Mouse (Mus musculus) lung, postnatal 14 days (tissue): ENCODE results near the gene Emc4.

Experiments used
- DNase-seq: peaks from one replicate; pipeline ENCODE4 v3.0.0; 2021

The Emc4 gene

DNA sequence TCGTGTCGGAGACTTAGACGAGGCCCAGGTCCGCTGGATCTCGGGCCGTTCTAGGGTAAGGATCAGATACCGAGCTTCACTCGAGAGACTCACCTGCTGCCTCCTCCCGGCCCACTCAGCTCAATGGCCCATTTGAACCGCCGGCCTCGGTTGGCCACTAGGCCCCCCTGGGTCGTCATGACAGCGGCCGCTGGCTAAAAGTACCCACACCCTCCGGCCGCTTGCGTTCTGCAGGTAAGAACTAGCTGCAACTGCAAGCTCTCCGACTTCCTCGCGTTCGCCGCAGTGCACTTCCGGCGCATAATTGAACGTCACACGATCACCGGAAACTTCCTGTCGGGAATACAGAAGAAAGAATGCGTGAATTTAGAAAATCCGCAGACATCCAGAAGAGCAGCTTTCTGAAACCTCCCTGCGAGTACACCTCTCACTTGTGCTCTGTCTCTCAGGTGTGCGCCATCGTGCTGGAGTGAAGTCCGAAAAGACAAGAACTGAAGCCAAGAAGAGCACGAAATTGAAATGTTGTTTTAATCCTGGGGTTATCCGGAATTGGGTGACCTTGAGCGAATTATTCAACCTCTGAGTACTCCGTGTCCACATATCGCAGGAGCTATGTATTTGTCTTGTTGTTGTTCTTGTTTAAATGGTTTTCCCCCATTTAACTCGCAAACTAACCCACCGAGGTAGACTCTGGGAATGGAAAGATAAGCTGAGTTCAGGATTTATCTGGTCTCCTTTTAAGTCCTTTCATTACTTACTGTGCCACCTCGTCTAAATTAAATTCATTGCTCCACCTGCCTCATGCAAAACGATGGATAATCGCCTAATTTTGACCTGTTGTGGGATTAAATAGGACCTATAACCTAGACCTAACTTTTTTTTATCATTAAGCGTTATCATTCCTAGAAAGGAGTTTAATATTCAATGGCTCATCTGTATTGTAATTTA lies at the start of gene Emc4:
Gene Emc4 (minus strand): TSS at position 302 of the 948 bp plus-strand sequence.
- DNase-seq: peak; percentile 92

DNA sequence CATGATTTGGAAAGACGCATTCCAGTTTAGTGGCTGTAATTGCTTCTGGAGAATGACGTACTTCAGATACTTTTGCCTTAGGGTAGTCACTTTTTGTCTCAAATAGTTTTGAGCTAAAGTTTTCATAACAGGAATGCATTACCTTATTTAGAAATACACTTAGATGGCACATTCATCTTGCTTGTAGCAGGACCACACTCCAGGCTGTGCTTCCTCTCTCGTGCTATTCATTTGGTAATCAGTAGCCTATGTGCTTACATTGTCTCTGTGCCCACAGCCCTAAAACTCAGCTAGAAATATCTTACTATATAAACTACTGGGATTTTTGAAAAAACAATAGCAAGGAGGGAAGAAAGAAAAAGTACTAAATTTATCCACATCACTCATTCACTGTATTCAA lies 39.2 kb upstream of the Emc4 start:
- DNase-seq: no peak

DNA sequence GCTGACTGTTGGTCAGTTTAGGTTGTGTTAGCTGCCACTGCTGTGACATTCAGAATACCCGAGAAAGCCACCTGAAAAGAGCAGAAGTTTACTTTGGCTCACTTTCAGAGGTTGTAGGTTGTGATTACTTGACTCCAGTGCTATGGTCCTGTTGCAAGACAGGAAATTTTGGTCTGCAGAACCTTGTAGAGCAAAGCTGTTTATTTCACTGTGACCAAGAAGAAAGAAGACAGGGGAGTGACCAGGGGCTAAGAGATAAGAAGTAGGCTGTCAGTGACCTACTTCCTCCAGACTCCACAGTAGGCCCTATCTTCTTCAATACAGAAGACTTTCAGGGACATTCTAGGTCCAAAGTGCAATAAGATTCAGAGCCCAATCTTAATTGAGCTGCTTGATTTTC lies 28.8 kb upstream of the Emc4 start:
- DNase-seq: no peak

DNA sequence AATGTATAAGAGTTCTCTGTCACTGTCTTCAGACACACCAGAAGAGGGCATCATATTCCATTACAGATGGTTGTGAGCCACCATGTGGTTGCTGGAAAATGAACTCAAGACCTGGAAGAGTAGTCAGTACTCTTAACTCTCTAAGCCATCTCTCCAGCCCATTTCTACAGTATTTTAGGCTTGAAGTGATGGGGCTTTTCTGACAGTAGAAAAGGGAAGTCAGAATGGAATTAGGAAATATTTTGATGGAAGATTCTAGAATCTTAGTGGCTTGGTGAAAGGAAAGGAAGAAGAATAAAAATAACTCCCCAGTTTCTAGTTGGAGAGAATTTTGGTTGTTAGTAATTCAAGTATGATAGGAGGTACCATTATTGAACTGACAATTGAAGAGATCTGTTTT lies 26.1 kb upstream of the Emc4 start:
- no peak for DNase-seq

DNA sequence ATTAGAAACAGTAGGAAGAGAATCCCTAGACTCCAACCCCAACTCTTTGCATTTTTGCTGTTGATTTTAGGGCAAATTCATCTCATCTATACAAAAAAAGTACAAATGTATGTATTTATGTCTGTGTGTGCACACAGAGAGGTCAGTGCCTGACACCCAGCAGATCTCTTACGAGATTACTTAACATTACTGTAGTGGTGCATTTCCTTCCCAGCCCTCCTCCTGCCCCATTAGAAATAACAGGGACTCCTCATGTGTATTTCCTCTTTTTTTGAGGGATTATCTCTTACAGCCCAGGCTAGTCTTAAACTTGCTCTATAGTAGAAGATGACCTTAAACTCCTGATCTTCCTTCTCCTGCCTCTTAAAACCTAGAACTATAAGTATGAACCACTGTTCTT lies 24.9 kb upstream of the Emc4 start:
- DNase-seq: no peak

DNA sequence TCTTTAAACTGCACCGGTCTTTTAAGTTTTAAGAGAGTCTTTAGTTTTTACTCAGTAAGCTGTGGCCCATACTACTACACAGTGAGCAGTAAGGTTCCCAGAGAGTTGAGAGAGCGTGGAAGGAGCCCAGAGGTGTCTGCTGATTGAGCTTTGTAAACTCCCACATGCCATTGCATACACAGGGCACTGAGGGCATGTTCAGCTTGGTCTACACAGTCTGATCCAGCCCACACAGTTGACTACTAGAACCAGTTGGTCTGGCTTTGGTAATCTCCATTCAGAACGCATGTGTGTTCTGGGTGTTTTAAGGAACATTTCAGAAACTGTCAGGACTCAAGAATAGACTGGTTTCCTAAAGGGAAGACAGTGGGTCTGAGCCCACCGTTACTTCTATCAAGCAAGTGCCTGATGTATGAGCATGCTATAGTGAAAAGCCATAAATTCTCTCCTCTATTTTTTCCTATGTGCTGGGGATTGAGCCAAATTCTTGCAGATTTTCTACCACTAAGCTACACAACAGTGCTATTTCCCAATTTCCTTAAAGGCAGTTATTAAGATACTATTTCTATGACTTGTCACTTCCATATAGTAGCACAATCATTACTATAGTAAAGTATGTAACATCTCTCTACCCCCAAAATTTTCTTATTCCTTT lies 23.6 kb upstream of the Emc4 start:
- no peak for DNase-seq

DNA sequence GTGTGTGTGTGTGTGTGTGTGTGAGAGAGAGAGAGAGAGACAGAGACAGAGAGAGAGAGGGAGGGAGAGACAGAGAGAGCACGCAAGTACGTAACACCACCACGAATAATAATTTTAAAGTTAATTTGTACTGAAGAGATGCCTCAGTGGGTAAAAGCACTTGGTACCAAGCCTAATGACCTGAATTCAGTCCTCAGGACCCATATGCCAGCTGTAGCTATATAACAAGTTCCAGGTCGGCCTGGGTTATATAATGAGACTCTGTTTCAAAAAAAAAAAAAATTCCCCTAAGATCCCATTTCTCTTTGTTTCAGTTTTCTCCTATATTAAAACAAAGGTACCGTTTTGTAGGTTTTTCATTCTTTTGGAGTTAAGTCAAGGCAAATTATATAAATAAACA lies 23.0 kb upstream of the Emc4 start:
- DNase-seq: no peak

DNA sequence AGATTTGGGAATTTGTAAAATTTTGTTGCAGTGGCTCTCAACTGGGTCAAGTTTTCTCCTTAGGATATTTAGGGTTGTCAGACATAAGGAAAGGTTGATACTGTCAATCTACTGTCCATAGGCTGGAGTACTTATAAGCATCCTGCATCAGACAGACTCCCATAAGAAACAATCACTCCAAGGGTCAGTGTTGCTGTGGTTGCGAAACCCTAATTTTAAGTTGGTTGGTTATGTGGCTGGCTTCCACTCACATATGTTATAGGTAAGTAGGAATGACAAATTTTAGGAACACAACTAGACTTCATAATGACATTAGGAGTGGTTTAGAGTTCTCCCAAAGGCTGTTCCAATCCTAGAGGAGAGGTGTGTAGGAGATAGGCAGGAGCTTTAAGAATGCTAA lies 13.4 kb upstream of the Emc4 start:
- DNase-seq: no peak

DNA sequence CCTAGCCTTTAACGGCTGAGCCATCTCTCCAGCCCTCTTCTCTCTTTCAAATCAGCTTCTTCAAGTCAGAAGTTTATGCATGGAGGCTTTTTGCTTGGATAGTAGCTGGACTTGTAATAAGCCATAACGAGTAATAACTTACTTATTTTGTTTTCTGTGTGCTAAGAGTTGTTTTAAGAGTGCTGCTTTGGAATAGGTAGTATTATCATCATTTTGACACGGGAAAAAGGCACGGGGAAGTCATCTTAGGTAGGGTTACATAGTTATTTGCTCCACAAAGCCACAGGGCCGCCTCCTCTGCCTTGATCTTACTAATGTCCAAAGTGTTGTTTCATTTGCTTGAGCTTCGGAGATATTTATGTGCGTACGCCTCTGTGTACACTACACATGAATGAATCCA lies 12.3 kb upstream of the Emc4 start:
- DNase-seq: no peak

DNA sequence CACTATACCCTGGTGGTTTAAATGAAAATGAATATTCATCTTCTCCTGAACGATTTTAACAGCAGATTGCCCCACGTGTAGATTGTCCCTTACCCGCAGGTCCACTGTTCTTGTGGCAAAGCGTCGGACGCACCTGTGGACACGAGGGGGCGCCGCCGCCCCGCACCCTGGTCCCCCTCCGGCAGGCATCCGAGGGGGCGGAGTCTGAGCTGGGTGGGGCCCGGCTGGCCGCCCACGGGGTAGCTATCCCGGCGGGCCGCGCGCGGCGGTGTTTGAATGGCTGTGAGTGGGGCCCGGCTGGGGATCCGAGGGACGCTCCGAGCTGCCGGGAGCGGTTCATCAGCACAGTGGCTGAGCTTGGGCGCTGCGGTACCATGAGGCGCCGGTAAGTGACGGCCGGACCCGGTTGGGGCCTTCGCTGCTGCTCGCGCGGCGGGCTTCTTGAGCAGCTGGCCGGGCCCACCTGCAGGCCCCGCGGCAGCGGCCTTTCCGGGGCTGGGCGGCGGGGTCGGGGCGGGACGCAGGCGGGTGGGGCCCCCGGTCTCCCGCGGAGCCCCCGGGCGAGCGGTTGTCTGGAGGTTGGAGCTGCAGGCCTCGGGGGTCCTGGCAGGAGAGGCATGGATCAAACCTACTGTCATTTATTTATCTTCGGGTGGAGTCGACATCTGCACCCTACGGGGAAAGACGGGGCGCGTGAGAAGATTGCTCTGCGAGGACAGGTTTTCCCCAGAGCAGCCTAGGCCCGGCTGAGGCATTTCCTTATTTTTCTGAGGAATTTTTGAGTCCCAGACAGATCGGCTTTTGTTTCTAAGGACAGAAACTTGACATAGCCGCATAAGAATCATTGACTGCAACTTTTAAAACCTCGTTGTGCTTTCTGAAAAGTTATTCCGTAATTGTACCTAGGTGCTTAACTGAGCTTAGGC lies 11.4 kb upstream of the Emc4 start, which contains the start of gene Katnbl1:
Gene Katnbl1 (plus strand): TSS at position 239 of the 926 bp plus-strand sequence.
- peak; percentile 97 for DNase-seq

DNA sequence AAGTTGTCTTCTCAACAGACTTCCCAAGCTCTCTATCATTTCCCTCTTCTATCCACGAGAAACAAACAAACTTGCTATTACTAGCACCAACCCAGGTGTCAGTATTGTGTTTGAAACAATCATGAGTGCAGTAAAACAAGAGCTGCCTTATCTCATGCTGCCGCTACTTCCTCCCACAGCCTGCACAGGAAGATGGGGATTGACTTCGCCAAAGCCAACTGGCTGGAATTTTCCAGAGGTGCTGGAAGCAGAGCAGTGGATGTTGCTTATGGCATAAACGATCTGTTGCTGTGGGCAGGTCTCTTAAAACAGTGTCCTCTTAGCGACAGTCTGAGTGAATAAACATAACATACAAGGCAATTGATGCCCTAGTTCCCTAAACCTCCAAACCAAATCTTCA lies 6.8 kb upstream of the Emc4 start:
- peak; percentile 22 for DNase-seq

DNA sequence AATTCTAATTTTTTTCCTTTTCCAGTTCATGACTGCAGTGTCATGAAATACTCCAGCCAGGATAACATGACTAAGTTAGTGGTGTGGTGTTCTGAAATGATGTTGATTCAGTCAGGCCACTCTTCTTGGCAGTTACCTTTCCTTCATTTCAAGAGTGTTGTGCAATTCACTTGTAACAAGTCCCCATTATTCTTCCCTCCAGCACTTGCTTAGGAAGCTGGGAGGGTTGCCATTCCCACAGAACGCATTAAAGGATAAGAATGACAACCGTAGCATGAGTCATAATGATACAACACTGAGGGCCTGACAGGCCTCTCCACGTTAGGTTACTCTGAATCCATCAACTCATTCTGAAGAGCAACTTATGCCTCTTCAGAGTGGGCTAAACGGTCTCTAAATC lies 5.3 kb upstream of the Emc4 start:
- no peak for DNase-seq

DNA sequence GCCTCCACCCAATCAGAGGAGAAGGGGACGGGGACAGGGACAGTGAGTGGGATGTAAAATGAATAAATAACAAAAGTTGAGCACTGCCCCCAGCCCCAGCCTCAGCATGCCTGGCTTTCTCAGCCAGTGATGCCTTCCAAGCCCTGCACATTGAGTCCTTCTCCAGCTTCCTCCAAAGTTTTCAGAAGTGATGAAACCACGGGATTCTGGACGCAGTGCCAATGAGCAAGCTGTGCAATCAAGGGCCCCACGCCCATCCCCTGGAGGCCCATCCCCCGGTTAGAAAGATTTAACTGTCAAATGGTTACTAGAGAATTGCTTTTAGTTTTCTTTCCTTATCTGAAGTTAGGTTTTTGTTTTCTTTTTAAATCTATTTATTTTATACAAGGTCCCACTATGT lies 2.1 kb upstream of the Emc4 start:
- DNase-seq: peak; percentile 7

DNA sequence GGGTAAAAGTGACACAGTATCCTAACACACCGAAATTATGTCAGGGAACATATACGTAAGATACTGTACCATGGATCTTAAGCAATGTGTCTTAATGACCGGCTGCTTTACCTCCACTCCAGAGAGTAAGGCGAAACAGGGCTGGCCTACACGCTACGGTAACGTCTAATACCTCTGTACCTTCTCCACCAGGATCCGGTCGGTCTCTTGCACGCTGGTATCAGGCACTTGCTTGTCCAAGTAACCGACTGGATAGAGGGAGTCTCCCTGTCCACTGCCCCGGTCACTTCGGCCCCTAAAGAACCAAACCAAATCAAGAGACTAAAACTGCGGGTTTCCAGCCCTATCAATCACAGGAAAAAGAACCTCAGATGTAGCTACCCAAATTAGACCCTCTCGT lies 605 bp downstream of the Emc4 start:
- DNase-seq: no peak

DNA sequence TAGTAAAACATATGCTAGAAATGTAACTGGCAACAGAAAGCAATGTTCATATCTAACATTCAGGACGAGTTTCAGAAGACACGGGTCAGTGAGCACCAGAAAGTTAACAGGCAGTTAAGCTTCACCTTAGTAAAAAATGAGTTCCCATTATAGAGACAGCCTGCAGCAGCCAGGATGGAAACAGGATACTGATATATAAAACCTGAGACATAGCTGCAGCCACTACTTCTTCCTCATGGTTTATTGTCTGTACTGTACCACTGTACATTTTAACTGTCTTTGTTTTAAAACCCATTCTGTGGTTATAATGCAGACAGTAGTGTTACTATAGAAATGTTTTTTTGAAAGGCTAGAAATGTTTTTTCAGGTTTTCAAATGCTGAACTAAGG lies 7.1 kb downstream of the Emc4 start:
- DNase-seq: no peak

DNA sequence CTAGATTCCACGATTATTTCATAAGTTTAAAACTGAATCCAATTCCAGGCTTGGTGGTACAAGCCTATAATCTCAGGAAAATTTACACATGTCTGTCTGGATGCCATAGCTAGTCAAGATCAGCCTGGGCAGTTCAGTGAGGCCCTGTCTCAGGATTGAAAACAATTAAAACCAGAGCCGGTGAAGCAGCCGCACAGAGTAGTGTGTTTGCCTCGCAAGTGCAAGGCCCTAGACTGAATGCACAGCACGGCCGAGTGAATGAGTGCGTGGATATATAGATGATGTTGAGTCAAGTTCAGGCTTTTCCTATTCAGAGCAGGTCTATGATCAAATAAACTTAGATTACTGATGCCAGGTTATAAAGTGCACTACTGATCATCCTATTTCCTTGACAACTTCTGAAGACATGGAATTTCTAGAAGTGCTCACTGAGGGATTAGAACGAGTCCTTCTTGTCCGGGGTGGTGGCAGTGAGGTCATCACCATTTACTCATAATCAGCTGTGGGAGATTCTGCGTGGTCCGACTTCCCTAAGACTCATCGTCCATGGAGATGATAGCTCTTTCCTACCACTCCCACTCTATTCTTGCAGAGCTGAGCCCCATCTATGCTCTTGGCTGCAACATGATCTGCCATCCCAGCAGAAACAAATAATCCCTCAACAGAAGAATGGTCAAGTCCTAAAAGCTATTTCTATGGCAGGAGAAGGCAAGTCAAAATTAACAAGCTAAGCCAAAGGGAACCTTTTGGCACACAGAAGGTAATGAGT lies 7.6 kb downstream of the Emc4 start:
- no peak for DNase-seq

DNA sequence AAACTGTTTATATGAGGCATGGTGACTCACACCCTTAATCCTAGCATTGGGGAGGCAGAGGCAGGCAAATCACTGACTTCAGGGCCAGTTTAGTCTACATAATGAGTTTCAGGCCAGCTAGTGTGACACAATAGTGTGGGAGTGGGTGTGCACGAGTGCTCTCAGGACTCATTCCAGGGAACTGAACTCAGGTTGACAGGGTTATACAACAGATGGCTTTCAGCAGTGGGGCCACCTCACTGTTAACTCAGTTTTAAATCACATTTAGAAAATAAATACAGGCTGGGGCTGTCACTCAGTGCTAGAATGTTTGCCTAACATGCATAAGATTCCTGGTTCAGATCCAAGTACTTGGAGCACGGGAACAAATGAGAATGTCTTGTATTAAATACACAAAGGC lies 8.2 kb downstream of the Emc4 start:
- DNase-seq: peak; percentile 15

DNA sequence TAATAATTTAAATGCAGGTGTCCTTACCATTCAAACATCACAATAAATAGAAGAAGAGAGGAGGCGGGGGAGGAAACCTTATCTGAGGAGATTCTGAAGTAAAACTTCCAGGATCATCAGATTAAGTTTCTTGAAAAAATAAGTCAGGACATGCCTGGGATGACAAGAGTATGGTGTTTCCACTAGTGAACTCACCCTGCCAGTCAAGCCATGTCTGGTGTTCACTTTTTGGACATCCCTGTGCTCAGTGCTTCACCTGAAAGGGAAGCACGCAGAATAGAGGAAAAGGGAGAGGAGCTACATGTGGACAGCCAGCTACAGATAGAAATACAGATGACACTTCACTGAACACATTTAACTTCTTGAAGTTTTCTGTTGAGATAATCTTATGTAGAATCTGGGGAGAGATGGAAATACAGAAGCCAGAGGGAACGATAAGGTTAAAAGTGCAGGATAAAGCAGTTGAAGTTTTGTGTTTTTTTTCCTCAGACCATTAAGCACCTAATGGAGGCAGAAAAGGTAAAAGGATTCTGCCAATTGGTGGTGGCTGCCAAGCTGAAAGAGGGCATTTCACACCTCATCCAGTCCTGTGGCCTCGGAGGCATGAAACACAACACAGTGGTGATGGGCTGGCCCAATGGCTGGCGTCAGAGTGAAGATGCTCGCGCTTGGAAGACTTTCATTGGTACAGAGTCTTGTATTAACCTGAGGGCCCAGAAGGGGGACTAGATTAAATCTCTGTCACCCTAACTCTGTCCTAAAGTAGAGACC lies 14.0 kb downstream of the Emc4 start:
- DNase-seq: no peak

DNA sequence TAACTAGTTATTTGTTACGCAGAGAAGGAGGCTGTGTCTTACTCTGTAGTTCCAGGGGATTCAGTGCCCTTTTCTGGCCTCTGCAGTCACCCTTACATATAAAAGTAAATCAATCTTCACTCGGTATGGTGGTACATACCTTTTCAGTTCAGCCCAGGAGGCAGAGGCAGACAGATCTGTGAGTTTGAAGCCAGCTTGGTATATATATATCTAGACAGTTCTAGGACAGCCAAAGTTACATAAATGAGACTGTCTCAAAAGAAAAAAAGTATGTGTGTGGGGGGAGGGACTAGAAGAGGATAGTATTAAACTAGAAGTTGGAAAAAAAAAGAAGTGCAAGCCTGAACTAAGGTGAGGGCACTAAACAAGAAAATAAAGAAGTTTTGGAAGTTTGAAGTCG lies 19.6 kb downstream of the Emc4 start:
- no peak for DNase-seq

DNA sequence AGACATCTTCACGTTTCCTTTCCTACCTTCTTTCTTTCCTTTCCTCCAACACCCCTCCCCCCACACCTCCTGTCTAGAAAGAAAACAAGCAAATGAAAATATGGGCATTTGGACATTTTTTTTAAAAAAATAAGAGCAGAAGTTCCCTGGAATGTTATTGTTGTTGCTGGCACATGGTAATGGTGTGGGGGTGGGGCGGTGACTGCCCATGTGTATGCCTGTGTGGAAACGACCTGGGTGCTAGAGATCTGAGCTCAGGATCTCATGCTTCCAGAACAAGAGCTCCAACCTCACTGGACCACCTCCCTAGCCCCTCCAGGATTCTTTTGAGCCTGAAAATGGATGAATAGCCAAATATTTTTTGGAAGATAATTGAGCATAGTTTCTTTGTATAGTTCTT lies 26.7 kb downstream of the Emc4 start:
- DNase-seq: no peak

DNA sequence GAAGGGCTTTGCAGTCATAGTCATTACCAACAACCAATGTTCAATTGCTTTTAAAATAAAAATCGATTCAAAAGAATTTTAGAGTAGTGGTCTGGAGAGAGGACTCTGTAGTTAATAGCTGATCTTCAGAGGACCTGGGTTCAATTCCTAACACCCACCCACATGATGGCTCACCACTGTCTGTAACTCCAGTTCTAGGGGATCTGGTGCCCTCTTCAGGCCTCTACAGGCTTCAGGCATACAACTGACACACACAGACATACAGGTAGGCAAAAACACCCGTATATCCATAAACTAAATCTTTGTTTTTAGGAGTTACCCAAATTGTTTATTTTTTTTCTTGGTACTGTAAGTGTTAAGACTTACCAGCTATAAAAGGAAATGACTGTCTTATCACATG lies 28.1 kb downstream of the Emc4 start:
- DNase-seq: no peak

DNA sequence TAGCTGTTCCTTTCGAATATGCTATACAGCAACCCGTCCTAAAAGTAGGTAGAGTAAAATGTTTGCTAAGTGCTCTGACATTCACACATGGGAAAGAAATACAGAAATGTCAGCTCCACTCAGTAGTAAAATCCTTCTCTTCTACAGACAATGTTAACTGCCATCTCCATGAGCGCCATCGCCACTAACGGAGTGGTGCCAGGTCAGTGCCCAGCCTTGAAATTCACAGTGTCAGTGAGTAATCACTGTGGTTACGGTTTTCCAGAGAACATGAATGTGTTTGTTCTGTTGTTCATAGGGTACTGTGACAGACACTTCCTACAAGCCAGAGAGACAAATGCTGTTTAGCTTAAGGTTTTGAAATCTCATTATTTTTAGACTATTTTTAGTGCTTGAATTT lies 30.6 kb downstream of the Emc4 start:
- DNase-seq: no peak
